Mouse (Mus musculus) intestine, embryonic 16.5 days (tissue): Measurements from ENCODE around the gene Sv2a. TPM values are rescaled to one million over a fixed set of nuclear protein-coding genes. Genes with fewer than 3 reads are reported as not detected.
"Not testable (repeated sequence)": the region's sequence is repeated elsewhere in the genome, so short reads cannot be mapped to it uniquely, and the experiment has no call there.

Experiments
- ATAC-seq: fragments of 200-750 bp; cut with Nextera tagmentation; 2 replicates; pipeline ENCODE4 v1.8.0; 2017; ENCODE audit warnings: moderate TSS enrichment, moderate library complexity
- H3K27ac ChIP-seq: fragments of 300-500 bp; sonication (generic); 2 replicates; pipeline ENCODE4 v1.5.1; 2014; ENCODE audit warnings: mild to moderate bottlenecking, low read length
- H3K27me3 ChIP-seq: fragments of 300-500 bp; sonication (generic); replicated peaks from 2 replicates; pipeline ENCODE4 v1.6.1; 2014; ENCODE audit warnings: low read length, control low read depth, mixed read lengths; ENCODE audit not compliant: control insufficient read depth, insufficient read depth
- H3K36me3 ChIP-seq: fragments of 300-500 bp; sonication (generic); 2 replicates; pipeline ENCODE4 v1.6.1; 2014; ENCODE audit warnings: low read length, control low read depth; ENCODE audit not compliant: control insufficient read depth, insufficient read depth
- H3K4me1 ChIP-seq: fragments of 300-500 bp; sonication (generic); 2 replicates; pipeline ENCODE4 v1.6.1; 2014; ENCODE audit warnings: low read length, control low read depth, mixed read lengths; ENCODE audit not compliant: control insufficient read depth, insufficient read depth
- H3K4me2 ChIP-seq: fragments of 300-500 bp; sonication (generic); 2 replicates; pipeline ENCODE4 v1.6.1; 2014; ENCODE audit warnings: low read depth, low read length, control low read depth
- H3K4me3 ChIP-seq: fragments of 300-500 bp; sonication (generic); 2 replicates; pipeline ENCODE4 v1.5.1; 2014; ENCODE audit warnings: mild to moderate bottlenecking, low read length
- H3K9ac ChIP-seq: fragments of 300-500 bp; sonication (generic); 2 replicates; pipeline ENCODE4 v1.6.1; 2014; ENCODE audit warnings: low read depth, low read length
- H3K9me3 ChIP-seq: fragments of 300-500 bp; sonication (generic); 2 replicates; pipeline ENCODE4 v1.6.1; 2016; ENCODE audit warnings: low read length, control low read depth; ENCODE audit not compliant: control insufficient read depth
- WGBS: fragments of 180-500 bp; shearing (Covaris S2); extraction: QIAGEN DNeasy Blood & Tissue Kit; methylation state at CpG from one replicate; pipeline ENCODE4 v1.1.7; 2014; 5-methylcytosine and 5-hydroxymethylcytosine counted together
- polyA plus RNA-seq: library from polyadenylated mRNA; unstranded; fragments of >200 nt; fragmentation: Nextera tagmentation; extraction: Ambion mirVana; gene quantifications from 2 replicates; pipeline ENCODE4 v1.2.1, GENCODE M21; 2015

The Sv2a gene
- polyA plus RNA-seq, 1 experiment from 2014 or later, result 3.4 TPM

DNA sequence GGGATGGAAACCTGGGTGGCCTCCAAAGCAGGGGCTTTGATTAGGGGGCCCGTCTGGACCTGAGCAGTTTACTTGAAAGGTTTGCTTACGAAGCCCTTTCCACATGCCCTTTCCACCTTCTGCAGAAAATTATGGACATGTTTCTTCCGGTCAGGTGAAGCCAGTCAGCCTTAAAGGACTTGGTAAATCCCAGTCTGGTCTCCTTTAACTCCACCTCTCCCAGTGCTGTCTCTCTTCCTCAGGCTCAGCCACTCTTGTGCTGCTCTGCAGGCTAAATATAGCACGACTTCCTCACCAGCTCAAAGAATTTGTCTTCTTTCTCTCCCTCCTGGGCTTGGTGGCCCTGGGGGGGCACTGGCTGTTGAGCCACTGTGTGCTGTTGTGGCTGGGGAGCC is 1.4 kb downstream of the Sv2a start:
- Histone ChIP-seq H3K4me1 (peaks cover 2% of the 10 kb centered on the region; the same call in 1 of the 2 replicates), H3K36me3 (no peaks in the 10 kb centered on the region), H3K27ac (no peak overlapping the region), H3K27me3 (no peaks in the 10 kb centered on the region), H3K9ac (0 out of 2 replicates have a peak overlapping the region, but pooled peaks have one; percentile 21), H3K9me3 (no peaks in the 10 kb centered on the region), H3K4me2 (peak overlapping the region; percentile 75; the same call in 1 of the 2 replicates), H3K4me3 (no peak overlapping the region)
- ATAC-seq, result no peak
- 27% methylated on average over 4 of the region's 4 CpGs for WGBS

DNA sequence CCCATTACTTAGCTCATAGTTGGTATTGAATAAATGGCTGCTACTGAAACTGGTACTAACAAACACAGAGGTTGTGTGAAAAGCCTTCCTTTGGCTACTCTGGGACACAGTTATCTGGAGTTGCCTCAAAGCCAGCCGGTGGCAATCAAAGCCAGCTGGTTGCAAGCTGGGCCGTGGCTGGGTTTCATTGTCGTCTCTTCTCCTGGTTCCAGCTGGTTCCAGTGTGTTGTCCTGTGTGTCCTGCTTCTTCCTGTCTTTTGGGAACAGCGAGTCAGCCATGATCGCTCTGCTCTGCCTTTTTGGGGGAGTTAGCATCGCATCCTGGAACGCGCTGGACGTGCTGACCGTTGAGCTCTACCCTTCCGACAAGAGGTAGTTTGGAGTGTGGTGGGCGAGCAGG is 12.0 kb downstream of the Sv2a start:
- 66% methylated on average over 12 of the region's 12 CpGs for WGBS
- H3K36me3 ChIP-seq, result no peaks in the 10 kb centered on the region
- H3K9ac ChIP-seq, result no peak overlapping the region
- no peak overlapping the region for H3K27ac ChIP-seq
- no peak overlapping the region for H3K4me3 ChIP-seq
- no peaks in the 10 kb centered on the region for H3K27me3 ChIP-seq
- H3K4me1 ChIP-seq, result peaks cover 9% of the 10 kb centered on the region
- no peak overlapping the region for H3K4me2 ChIP-seq
- no peak for ATAC-seq
- no peaks in the 10 kb centered on the region for H3K9me3 ChIP-seq

DNA sequence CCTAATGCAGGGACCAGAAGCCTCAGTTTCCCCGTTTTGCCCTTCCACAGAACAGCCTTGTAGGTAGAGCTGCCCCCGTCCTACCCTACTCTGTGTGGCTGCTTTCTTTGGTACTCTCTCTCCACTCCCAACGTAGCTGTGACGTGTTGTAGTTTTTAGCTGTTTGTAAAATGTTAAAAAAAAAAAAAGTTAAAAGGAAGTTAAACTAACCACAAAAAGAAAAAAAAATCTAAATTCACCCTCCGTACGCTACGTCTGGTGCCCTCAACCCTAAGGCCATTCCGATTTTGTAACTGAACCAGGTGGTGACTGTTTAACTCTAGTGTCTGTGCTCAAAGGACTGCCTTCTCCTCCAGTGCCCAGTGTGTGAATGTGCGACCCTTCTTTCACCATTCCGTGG is 14.0 kb downstream of the Sv2a start:
- no peak overlapping the region for H3K27ac ChIP-seq
- no peaks in the 10 kb centered on the region for H3K9me3 ChIP-seq
- H3K27me3 ChIP-seq, result no peaks in the 10 kb centered on the region
- peaks cover 10% of the 10 kb centered on the region for H3K4me1 ChIP-seq
- ATAC-seq, result no peak
- H3K36me3 ChIP-seq, result no peaks in the 10 kb centered on the region
- 89% methylated on average over 10 of the region's 10 CpGs for WGBS
- no peak overlapping the region for H3K4me3 ChIP-seq
- H3K4me2 ChIP-seq, result no peak overlapping the region
- no peak overlapping the region for H3K9ac ChIP-seq

- no peak overlapping the region for H3K27ac ChIP-seq
- 91% methylated on average over 11 of the region's 11 CpGs for WGBS
- H3K4me1 ChIP-seq, result peaks cover 10% of the 10 kb centered on the region
- no peaks in the 10 kb centered on the region for H3K9me3 ChIP-seq
- H3K27me3 ChIP-seq, result no peaks in the 10 kb centered on the region
- H3K4me3 ChIP-seq, result no peak overlapping the region
- ATAC-seq, result no peak
- H3K9ac ChIP-seq, result no peak overlapping the region
- no peaks in the 10 kb centered on the region for H3K36me3 ChIP-seq
- H3K4me2 ChIP-seq, result no peak overlapping the region
Observed at GRCm38 (mm10) chr3:96195616-96196313, 14.8 kb downstream of the Sv2a start.

DNA sequence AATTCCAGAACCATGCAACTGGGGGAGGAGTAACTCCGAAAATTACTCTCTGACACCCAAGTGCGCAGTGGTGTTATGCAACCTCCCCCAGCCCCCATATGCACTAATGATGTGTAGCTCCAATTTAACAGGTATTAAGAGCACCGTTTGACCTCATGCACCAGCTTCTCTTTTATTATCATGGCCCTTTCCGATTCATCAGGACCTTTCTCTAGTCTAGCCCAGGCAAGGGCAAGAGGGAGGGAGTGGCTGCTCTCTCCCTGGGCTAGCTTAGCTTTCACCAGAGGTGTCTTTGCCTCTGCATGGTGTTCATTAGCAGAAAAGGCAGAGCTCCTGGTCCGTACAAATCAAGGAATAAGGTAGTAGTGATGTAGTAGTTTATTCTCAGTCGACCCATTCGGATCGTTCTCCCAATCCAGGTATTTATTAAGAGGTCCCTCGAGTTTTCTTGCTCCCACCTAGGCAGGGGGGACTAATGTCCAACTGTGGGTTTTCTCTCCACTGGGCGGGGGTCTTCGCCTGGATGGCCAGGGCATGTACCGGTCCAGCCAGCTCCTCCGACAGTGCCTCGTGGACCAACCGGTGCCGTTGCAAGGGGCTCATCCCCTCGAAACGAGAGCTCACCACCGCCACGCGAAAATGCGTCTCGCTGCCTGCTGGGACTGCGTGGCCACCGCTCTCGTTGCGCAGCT is 15.6 kb downstream of the Sv2a start:
- Histone ChIP-seq H3K4me2 (peak overlapping the region; percentile 99), H3K36me3 (no peaks in the 10 kb centered on the region), H3K27me3 (no peaks in the 10 kb centered on the region), H3K4me1 (peaks cover 10% of the 10 kb centered on the region), H3K27ac (peak overlapping the region; percentile 91), H3K4me3 (peak overlapping the region; percentile 72), H3K9ac (peak overlapping the region; percentile 88), H3K9me3 (no peaks in the 10 kb centered on the region)
- ATAC-seq, result peak; percentile 1; the same call in 1 of the 2 replicates
- WGBS, result 16% methylated on average over 27 of the region's 27 CpGs

- ATAC-seq, result peak; percentile 94
- Histone ChIP-seq H3K27ac (peak overlapping the region; percentile 91), H3K4me3 (peak overlapping the region; percentile 72), H3K4me2 (peak overlapping the region; percentile 99), H3K9ac (peak overlapping the region; percentile 88), H3K36me3 (no peaks in the 10 kb centered on the region), H3K27me3 (no peaks in the 10 kb centered on the region), H3K9me3 (no peaks in the 10 kb centered on the region), H3K4me1 (peaks cover 10% of the 10 kb centered on the region)
- under 1% methylated on average over 50 of the region's 50 CpGs for WGBS
Observed at GRCm38 (mm10) chr3:96197129-96197749, 16.3 kb downstream of the Sv2a start.

- H3K36me3 ChIP-seq, result no peaks in the 10 kb centered on the region
- whole genome bisulfite sequencing, result 8% methylated on average over 6 of the region's 6 CpGs
- H3K4me3 ChIP-seq, result peak overlapping the region; percentile 72
- H3K27me3 ChIP-seq, result no peaks in the 10 kb centered on the region
- H3K9ac ChIP-seq, result peak overlapping the region; percentile 61
- ATAC-seq, result peak; percentile 59
- H3K4me1 ChIP-seq, result peaks cover 10% of the 10 kb centered on the region
- no peaks in the 10 kb centered on the region for H3K9me3 ChIP-seq
- peak overlapping the region; percentile 81 for H3K27ac ChIP-seq
- peak overlapping the region; percentile 61 for H3K4me2 ChIP-seq
Observed at GRCm38 (mm10) chr3:96198181-96198580, 17.2 kb downstream of the Sv2a start.

DNA sequence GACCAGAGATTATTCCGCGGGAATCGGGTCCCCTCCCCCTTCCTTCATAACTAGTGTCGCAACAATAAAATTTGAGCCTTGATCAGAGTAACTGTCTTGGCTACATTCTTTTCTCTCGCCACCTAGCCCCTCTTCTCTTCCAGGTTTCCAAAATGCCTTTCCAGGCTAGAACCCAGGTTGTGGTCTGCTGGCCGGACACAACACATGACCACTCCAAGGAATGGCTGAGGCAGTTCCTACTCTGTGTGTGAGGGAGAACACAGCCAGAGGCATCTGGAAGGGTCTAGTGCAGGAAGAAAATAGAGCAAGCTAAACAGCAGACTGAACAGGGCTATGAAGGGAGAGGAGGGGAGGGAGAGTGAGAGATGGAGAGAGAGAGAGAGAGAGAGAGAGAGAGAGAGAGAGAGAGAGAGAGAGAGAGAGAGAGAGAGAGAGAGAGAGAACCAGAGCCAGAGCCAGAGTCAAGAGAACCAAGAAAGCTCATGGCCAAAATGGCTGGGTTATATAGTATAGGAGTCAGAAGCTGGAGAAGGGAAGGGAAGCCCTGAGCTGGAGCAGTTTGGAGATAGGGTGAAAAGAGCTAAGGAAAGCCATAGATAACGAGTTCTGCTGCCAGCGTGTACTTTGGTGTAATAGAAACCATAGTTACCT is 17.8 kb downstream of the Sv2a start:
- peak; percentile 13; the same call in 1 of the 2 replicates for ATAC-seq
- H3K27ac ChIP-seq, H3K36me3 ChIP-seq, H3K27me3 ChIP-seq, H3K9me3 ChIP-seq, H3K4me2 ChIP-seq, H3K9ac ChIP-seq, H3K4me1 ChIP-seq, H3K4me3 ChIP-seq: not testable (repeated sequence)
- 26% methylated on average over 7 of the region's 8 CpGs for WGBS

GRCm38 (mm10) chr3:96199731-96200130 is 18.8 kb downstream of the Sv2a start:
- no peaks in the 10 kb centered on the region for H3K36me3 ChIP-seq
- no peaks in the 10 kb centered on the region for H3K27me3 ChIP-seq
- no peak overlapping the region for H3K9ac ChIP-seq
- H3K4me2 ChIP-seq, result no peak overlapping the region
- 50% methylated on average over 2 of the region's 2 CpGs for WGBS
- no peaks in the 10 kb centered on the region for H3K9me3 ChIP-seq
- H3K4me1 ChIP-seq, result peaks cover 10% of the 10 kb centered on the region
- H3K4me3 ChIP-seq, result no peak overlapping the region
- H3K27ac ChIP-seq, result no peak overlapping the region
- no peak for ATAC-seq
